Mouse (Mus musculus): ENCODE results near the gene Hmx1.

Gene Hmx1

DNA sequence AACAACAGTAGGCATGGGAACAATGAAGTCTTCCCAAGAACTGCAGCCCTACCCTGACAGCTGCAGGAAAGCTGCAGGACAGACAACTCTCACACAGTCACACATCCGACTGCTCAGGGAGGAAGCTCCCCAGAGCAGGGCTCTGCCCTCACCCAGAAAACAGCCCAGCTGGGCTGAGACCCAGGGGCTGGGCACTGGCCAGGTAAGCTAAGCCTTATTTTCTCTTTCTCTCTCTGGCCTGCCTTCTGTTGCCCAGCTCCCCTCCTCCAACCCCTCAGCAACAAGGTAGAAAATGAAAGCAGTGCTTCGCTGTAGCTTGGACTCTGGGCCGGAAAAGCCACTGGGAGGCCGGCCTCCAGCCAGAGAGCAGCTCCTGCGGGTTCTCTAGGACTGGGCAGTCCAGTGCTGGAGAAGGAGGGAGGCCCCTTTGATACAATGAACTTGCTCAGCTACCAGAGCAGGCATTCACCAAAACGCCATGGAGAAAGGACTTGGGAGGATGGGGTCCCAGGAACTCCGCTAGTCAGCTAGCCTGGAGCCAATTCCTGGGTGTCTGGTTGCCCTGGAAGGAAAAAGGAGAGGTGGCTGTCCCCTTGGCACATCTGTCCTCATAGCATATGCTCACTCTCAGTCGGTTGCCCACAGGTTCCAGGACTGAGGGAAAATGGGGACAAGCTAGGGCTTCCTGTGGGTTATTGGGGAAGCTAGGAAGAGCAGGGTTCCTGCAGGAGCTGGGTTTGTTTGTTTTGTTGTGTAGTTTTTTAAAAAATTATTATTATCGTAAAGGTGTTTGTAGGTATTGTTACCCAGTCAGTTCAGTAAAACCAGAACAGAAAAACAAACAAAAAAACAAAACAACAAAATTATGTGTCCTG, 6.9 kb downstream of the Hmx1 start:
- ChIA-PET CTCF (interaction anchor here in 3 of 4 experiments (0.8 to 1.9 kb wide), 6 partner anchors 17 to 114 kb away, joined by 3 to 7 read pairs (median 3); no protein-coding TSS in a partner anchor), POLR2A (interaction anchor here in 2 of 4 experiments (0.7 to 1.3 kb wide), 6 partner anchors 15 to 759 kb away, joined by 3 to 4 read pairs (median 3); partner anchors contain the start of gene Mfsd10 (in 1 of the 2))

GRCm38 (mm10) chr5:35396976-35397641, 8.2 kb downstream of the Hmx1 start:
- CTCF ChIA-PET = interaction anchor here in 1 of 4 experiments (0.7 to 1.9 kb wide), 2 partner anchors 35 to 75 kb away, joined by 5 to 8 read pairs; no protein-coding TSS in a partner anchor
- POLR2A ChIA-PET = interaction anchor here in 1 of 4 experiments (0.6 kb wide), 3 partner anchors 38 to 734 kb away, joined by 3 to 4 read pairs (median 3); no protein-coding TSS in a partner anchor

DNA sequence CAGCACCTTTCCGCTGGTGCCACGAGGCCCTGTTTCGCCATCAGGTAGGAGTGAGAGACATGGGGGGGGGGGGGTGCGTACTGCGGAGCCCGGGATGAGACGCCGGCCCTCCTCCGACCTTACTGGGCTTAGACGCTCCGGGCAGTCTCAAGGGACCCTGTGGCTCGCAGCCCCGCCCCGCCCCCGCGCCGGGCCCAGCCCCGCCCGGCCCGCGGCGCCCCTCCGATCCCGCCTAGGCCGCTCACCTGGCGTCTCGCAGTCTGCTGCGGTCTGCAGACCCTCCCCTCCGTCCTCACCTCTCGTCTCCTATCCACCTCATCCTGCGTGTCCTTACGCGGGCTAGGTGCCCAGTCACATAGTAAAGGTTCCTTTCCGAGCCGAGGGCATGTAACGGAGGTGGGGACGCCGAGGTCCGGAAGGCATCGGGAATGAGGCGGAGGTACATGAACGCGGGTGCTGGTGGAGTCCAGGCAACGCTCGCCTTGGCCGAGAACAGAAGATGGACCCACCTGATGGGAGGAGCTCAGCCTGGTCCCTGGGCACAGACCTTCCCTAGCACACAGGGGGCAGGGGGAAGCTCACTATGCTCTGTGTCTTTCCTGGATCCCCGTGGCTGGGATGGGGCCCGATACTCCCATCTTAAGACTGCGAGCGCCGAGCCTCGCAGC, 8.9 kb downstream of the Hmx1 start:
- ChIA-PET CTCF (interaction anchor here in 2 of 4 experiments (0.6 to 1.4 kb wide), 3 partner anchors 41 to 133 kb away, joined by 3 to 5 read pairs (median 4); no protein-coding TSS in a partner anchor), POLR2A (interaction anchor here in 2 of 4 experiments (1.0 to 1.1 kb wide), 2 partner anchors 8 to 13 kb away, joined by 3 to 6 read pairs; no protein-coding TSS in a partner anchor)

- CTCF ChIA-PET = interaction anchor here in 2 of 4 experiments (0.6 to 1.4 kb wide), 3 partner anchors 40 to 132 kb away, joined by 3 to 5 read pairs (median 4); no protein-coding TSS in a partner anchor
- POLR2A ChIA-PET = interaction anchor here in 2 of 4 experiments (0.9 to 1.1 kb wide), 4 partner anchors 9 to 295 kb away, joined by 3 to 7 read pairs (median 5); no protein-coding TSS in a partner anchor
Observed at GRCm38 (mm10) chr5:35398310-35398910, 9.5 kb downstream of the Hmx1 start.

DNA sequence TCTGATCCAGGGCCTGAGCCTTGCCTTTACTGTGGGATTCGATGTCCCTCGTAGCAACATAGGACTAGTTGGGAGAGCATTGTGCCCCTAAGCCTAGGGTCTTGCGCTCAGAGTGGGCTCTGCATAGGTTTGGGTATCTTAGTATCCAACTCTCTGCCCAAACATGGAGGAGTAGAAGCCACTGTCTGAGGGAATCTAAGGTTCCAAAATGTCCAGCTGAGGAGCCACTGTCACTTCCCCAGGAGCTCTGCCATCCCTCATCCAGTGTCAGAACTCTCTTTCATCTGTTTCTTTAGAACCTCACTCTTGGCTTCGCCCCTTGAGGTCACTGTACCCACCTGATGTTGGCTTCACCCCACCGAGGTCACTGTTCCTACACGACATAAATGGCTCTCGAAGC, 10.2 kb downstream of the Hmx1 start:
- POLR2A ChIA-PET = interaction anchor here in 2 of 4 experiments (0.9 to 1.1 kb wide), 3 partner anchors 10 to 296 kb away, joined by 3 to 7 read pairs (median 4); no protein-coding TSS in a partner anchor
- CTCF ChIA-PET = interaction anchor here in 2 of 4 experiments (1.4 kb wide), 2 partner anchors 61 to 125 kb away, joined by 3 to 4 read pairs; no protein-coding TSS in a partner anchor

DNA sequence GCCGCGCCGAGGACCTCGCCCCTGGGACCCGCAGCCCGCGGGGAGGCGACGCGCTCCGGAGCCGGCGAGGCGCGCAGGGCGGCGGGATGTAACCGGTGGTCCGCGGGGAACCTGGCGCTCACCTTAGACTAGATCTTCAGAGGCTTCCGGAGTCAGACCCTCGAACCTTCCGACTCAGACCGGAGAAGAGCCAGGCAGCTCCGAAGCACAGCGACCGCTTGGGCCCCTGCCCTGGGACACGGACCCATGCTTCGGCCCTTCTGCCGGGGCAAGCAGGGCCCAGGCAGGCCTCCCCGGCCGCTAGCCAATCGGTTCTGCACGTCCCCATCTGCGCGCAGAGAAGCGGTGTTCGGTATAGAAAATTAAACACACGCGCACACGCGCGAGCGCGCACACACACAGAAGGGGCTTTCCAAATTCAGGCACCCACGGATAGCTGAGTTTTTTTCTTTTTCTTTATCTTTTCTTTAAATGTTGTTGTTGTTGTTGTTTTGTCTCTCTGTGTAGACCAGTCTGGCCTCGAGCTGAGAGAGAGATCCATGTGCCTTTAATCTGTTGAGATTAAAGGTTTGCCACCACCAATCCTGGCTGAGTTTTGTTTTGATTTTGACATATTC, 10.9 kb downstream of the Hmx1 start:
- POLR2A ChIA-PET = interaction anchor here in 2 of 4 experiments (0.6 to 2.1 kb wide), 5 partner anchors 8 to 295 kb away, joined by 3 to 4 read pairs (median 3); no protein-coding TSS in a partner anchor
- CTCF ChIA-PET = interaction anchor here in 2 of 4 experiments (1.2 to 1.4 kb wide), 2 partner anchors 38 to 124 kb away, joined by 3 to 4 read pairs; no protein-coding TSS in a partner anchor

DNA sequence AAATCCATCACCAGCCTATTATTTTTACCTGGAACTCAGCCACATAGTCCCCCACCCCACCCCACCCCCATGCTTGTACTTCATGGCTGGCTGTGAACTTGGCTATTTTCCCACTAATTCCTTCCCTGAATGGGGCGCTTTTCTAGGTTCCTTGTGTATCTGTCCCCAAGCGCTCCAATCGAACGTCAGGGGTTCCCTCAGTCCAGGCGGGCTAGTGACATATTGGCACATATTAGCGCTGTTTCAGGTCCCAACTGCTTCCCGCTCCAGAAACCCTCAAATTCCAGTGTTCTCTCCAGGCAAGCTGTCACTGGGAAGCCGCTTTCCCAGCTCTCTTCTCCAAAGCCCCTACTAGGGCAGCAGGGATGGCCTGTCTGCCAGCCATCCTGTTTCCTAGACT, 12.3 kb downstream of the Hmx1 start:
- CTCF ChIA-PET = interaction anchor here in 2 of 4 experiments (0.6 to 1.1 kb wide), 2 partner anchors 38 to 119 kb away, joined by 3 read pairs; no protein-coding TSS in a partner anchor
- POLR2A ChIA-PET = interaction anchor here in 1 of 4 experiments (0.7 to 2.1 kb wide), 3 partner anchors 10 to 296 kb away, joined by 3 to 4 read pairs (median 3); no protein-coding TSS in a partner anchor

GRCm38 (mm10) chr5:35407411-35407930, 18.6 kb downstream of the Hmx1 start:
- POLR2A ChIA-PET = interaction anchor here in 1 of 4 experiments (0.6 kb wide), 1 partner anchor 38 kb away, joined by 3 read pairs; no protein-coding TSS in a partner anchor
- CTCF ChIA-PET = interaction anchor here in 1 of 4 experiments (1.0 kb wide), 1 partner anchor 26 kb away, joined by 3 read pairs; no protein-coding TSS in a partner anchor

GRCm38 (mm10) chr5:35411028-35411427, 22.1 kb downstream of the Hmx1 start:
- POLR2A ChIA-PET = interaction anchor here in 3 of 4 experiments (0.6 to 1.8 kb wide), 9 partner anchors 10 to 528 kb away, joined by 3 to 8 read pairs (median 4); partner anchors contain the start of gene Acox3 (in 1 of the 3)
- CTCF ChIA-PET = interaction anchor here in 2 of 4 experiments (0.6 to 1.5 kb wide), 5 partner anchors 28 to 402 kb away, joined by 3 to 4 read pairs (median 3); no protein-coding TSS in a partner anchor

- ChIA-PET CTCF (no interaction called here), POLR2A (no interaction called here)
Observed at GRCm38 (mm10) chr5:35412833-35413232, 23.9 kb downstream of the Hmx1 start.

DNA sequence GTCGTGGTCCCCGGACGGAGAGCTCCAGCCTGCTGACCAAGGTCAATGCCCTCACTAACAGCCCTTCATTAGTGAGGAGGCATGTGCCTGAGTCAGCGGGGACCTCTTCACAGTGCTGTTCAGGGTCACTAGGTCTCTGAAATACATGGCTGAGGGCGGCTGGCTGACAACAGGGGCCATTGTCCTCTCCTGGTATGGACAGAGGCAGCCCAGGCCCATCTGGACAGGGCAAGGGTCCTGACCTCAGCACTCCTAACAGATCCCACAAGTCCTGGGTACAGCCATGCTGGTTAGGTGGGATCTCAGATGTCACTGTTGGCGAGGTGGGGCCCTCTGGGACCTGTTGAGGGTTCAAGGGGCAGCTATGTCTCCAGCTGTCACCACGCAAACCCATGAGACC, 28.8 kb downstream of the Hmx1 start:
- POLR2A ChIA-PET = no interaction called here
- CTCF ChIA-PET = no interaction called here

GRCm38 (mm10) chr5:35421622-35422021, 32.7 kb downstream of the Hmx1 start:
- ChIA-PET POLR2A (no interaction called here), CTCF (interaction anchor here in 3 of 4 experiments (0.6 to 1.1 kb wide), 5 partner anchors 11 to 106 kb away, joined by 3 to 13 read pairs (median 3); no protein-coding TSS in a partner anchor)

GRCm38 (mm10) chr5:35425218-35425617, 36.3 kb downstream of the Hmx1 start:
- POLR2A ChIA-PET = no interaction called here

GRCm38 (mm10) chr5:35427901-35428300, 39.0 kb downstream of the Hmx1 start:
- ChIA-PET CTCF (interaction anchor here in 1 of 4 experiments (0.6 to 1.0 kb wide), 2 partner anchors 47 to 66 kb away, joined by 3 read pairs; no protein-coding TSS in a partner anchor), POLR2A (no interaction called here)

More at GRCm38 (mm10) chr5:35425218-35425617, 36.3 kb downstream of the Hmx1 start:
- CTCF ChIA-PET = interaction anchor here in 1 of 4 experiments (1.4 to 1.9 kb wide), 2 partner anchors 11 to 85 kb away, joined by 4 to 9 read pairs; no protein-coding TSS in a partner anchor

DNA sequence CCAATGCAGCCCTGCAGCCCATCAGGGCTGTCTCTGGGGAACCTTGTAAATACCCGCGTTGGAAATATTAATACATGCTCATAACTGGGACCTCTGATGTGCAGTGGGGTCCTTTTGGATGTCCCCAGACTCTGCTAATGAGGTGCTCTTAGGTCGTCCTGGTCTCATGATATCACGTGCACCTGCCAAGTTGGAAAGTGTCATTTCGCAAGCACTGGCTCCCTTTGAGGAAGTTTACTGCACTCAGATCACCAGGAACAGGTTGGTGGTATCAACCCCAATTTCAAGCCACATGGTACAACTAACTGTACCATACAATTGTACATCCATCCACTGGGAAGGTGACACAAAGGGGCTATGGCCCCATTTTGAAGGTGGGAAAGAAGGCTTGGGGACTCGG, 39.5 kb downstream of the Hmx1 start:
- CTCF ChIA-PET = no interaction called here
- POLR2A ChIA-PET = no interaction called here

DNA sequence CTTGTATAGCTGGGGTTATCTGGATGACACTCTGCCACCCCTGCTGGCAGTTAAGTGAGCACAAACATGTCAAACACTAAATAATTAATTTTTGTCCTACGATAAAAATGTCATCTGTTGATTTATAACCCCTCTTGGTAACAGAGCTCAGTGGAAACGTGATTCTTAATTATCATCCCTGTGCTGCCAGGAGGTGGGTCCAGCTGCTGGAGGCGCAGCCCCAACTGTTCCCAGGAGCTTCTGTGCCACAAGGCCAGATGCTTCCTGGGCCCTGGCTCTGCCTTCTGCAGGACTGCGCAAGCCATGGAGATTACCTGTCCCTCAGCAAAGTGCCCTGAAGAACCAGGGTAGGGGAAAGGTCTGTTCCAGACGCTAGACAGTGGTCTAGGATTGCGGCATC, 43.2 kb downstream of the Hmx1 start:
- ChIA-PET CTCF (interaction anchor here in 2 of 4 experiments (1.2 to 1.9 kb wide), 3 partner anchors 10 to 78 kb away, joined by 3 to 6 read pairs (median 4); no protein-coding TSS in a partner anchor), POLR2A (no interaction called here)
